Mouse (Mus musculus) embryonic facial prominence, embryonic 11.5 days (tissue): ENCODE results near the gene Cpne5. TPM values are rescaled to one million over a fixed set of nuclear protein-coding genes. Genes with fewer than 3 reads are reported as not detected.
A peak's percentile ranks its signal among the peaks of the same experiment; 100 is the strongest.

Experiments
- ATAC-seq: fragments of 200-750 bp; cut with Nextera tagmentation; replicated peaks from 2 replicates; pipeline ENCODE4 v1.8.0; 2017; ENCODE audit warnings: low read depth; ENCODE audit not compliant: insufficient number of reproducible peaks, low FRiP score, low TSS enrichment
- DNase-seq: peaks from one replicate; pipeline ENCODE4 v3.0.0-alpha.2; 2015; ENCODE audit warnings: low spot score
- H3K27ac ChIP-seq: fragments of 300-500 bp; sonication (generic); replicated peaks from 2 replicates; pipeline ENCODE4 v1.5.1; 2014; ENCODE audit warnings: mild to moderate bottlenecking, low read depth, low read length, control low read depth
- H3K27me3 ChIP-seq: fragments of 300-500 bp; sonication (generic); 2 replicates; pipeline ENCODE4 v1.6.1; 2014; ENCODE audit warnings: mild to moderate bottlenecking, low read length, moderate library complexity, mixed read lengths; ENCODE audit not compliant: control insufficient read depth, insufficient read depth
- H3K36me3 ChIP-seq: fragments of 300-500 bp; sonication (generic); replicated peaks from 2 replicates; pipeline ENCODE4 v1.6.1; 2014; ENCODE audit warnings: low read depth, mild to moderate bottlenecking, low read length, moderate library complexity, mixed read lengths; ENCODE audit not compliant: control insufficient read depth, insufficient read depth
- H3K4me1 ChIP-seq: fragments of 300-500 bp; sonication (generic); 2 replicates; pipeline ENCODE4 v1.6.1; 2014; ENCODE audit warnings: low read length, mixed read lengths; ENCODE audit not compliant: control insufficient read depth, insufficient read depth
- H3K4me2 ChIP-seq: fragments of 300-500 bp; sonication (generic); 2 replicates; pipeline ENCODE4 v1.6.1; 2014; ENCODE audit warnings: low read depth, mild to moderate bottlenecking, control low read depth, low read length, moderate library complexity
- H3K4me3 ChIP-seq: fragments of 300-500 bp; sonication (generic); 2 replicates; pipeline ENCODE4 v1.5.1; 2014; ENCODE audit warnings: low read depth, low read length, control low read depth
- H3K9ac ChIP-seq: fragments of 300-500 bp; sonication (generic); replicated peaks from 2 replicates; pipeline ENCODE4 v1.6.1; 2014; ENCODE audit warnings: mild to moderate bottlenecking, control low read depth, low read length
- H3K9me3 ChIP-seq: fragments of 300-500 bp; sonication (generic); replicated peaks from 2 replicates; pipeline ENCODE4 v1.6.1; 2016; ENCODE audit warnings: mild to moderate bottlenecking, low read length, inconsistent platforms, mixed read lengths; ENCODE audit not compliant: control insufficient read depth
- WGBS: fragments of 180-500 bp; shearing (Covaris S2); extraction: QIAGEN DNeasy Blood & Tissue Kit; methylation state at CpG from one replicate; pipeline ENCODE4 v1.1.7; 2014; 5-methylcytosine and 5-hydroxymethylcytosine counted together
- polyA plus RNA-seq: library from polyadenylated mRNA; unstranded; fragments of >200 nt; fragmentation: Nextera tagmentation; extraction: Ambion mirVana; gene quantifications from 2 replicates; pipeline ENCODE4 v1.2.1, GENCODE M21; 2014

The Cpne5 gene
- polyA plus RNA-seq, 1 experiment from 2014 or later: 4.5 TPM

DNA sequence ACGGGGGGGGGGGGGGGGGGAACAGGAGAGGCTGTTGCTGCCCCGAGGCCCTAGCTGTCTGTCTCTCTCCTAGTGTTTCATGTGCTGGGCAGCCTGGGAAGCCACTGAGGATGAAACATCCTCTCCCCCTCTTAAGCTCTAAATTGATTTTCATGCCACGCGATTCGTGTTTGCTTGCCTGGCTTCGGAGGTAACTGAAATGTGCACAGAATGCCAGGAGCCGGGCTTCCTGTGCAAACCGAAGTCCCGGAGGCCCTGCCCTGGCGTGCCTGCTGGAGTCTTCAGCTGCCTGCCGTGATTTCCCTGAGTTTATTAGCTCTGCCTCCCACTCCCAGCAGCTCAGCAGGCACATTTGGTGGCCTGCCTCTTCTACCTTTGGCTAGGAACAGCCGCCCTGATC lies 6.9 kb upstream of the Cpne5 start:
- no peak overlapping the region for H3K9ac ChIP-seq
- ATAC-seq (no peak), DNase-seq (peak; percentile 43)
- no peak overlapping the region for H3K27ac ChIP-seq
- peaks cover 3% of the 10 kb centered on the region for H3K36me3 ChIP-seq
- H3K9me3 ChIP-seq: no peaks in the 10 kb centered on the region
- peaks cover 13% of the 10 kb centered on the region for H3K4me1 ChIP-seq
- no peaks in the 10 kb centered on the region for H3K27me3 ChIP-seq
- WGBS: 17% methylated on average over 11 of the region's 12 CpGs
- no peak overlapping the region for H3K4me3 ChIP-seq
- no peak overlapping the region for H3K4me2 ChIP-seq

GRCm38 (mm10) chr17:29238421-29238945 lies 516 bp upstream of the Cpne5 start:
- no peak overlapping the region for H3K27ac ChIP-seq
- peaks cover 12% of the 10 kb centered on the region for H3K27me3 ChIP-seq
- H3K9ac ChIP-seq: peak overlapping the region; percentile 64
- no peaks in the 10 kb centered on the region for H3K36me3 ChIP-seq
- peak overlapping the region; percentile 100 for H3K4me2 ChIP-seq
- DNase-seq (no peak), ATAC-seq (peak; percentile 57; the same call in 1 of the 2 replicates)
- H3K4me3 ChIP-seq: peak overlapping the region; percentile 64
- H3K4me1 ChIP-seq: no peaks in the 10 kb centered on the region
- WGBS: 2% methylated on average over 23 of the region's 23 CpGs
- no peaks in the 10 kb centered on the region for H3K9me3 ChIP-seq

DNA sequence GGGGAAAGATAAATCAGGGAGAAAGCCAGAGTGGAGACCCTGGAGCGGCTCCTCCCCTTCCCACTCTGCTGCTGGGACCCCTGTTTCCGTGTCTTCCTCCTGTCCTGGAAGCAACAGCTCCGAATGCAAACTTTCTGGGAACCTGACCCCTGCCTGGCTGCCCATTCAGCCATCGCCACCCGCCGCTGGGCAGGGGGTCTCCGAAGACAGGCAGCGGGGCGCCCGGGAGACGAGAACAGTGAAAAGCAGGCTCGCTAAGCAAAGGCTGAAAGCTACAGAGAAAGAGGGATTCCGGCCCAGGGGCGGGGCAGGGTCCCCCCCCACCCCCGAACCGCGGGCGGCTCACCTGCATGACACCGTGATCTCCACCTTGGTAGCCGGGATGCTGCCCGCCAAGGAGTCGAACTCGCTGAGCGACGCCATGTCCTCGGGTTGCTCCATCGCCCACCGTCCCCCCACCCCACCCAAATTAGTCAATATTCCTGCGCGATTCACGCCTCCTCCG lies 648 bp downstream of the Cpne5 start:
- DNase-seq (no peak), ATAC-seq (no peak)
- Histone ChIP-seq H3K27ac (no peak overlapping the region), H3K27me3 (peaks cover 12% of the 10 kb centered on the region), H3K4me2 (peak overlapping the region; percentile 100), H3K9ac (peak overlapping the region; percentile 64), H3K4me1 (no peaks in the 10 kb centered on the region), H3K36me3 (no peaks in the 10 kb centered on the region), H3K4me3 (peak overlapping the region; percentile 64), H3K9me3 (no peaks in the 10 kb centered on the region)
- 2% methylated on average over 28 of the region's 32 CpGs for WGBS

GRCm38 (mm10) chr17:29236111-29236510 lies 1.9 kb downstream of the Cpne5 start:
- DNase-seq: no peak
- 71% methylated on average over 7 of the region's 7 CpGs for WGBS
- H3K9ac ChIP-seq: no peak overlapping the region
- H3K4me2 ChIP-seq: no peak overlapping the region
- H3K9me3 ChIP-seq: no peaks in the 10 kb centered on the region
- ATAC-seq: no peak
- H3K4me3 ChIP-seq: no peak overlapping the region
- no peaks in the 10 kb centered on the region for H3K4me1 ChIP-seq
- H3K27me3 ChIP-seq: peaks cover 12% of the 10 kb centered on the region
- H3K36me3 ChIP-seq: no peaks in the 10 kb centered on the region
- H3K27ac ChIP-seq: no peak overlapping the region

- no peaks in the 10 kb centered on the region for H3K27me3 ChIP-seq
- 79% methylated on average over 10 of the region's 10 CpGs for WGBS
- no peak overlapping the region for H3K9ac ChIP-seq
- H3K4me1 ChIP-seq: no peaks in the 10 kb centered on the region
- no peak overlapping the region for H3K4me3 ChIP-seq
- no peak overlapping the region for H3K4me2 ChIP-seq
- no peaks in the 10 kb centered on the region for H3K9me3 ChIP-seq
- no peak overlapping the region for H3K27ac ChIP-seq
- no peaks in the 10 kb centered on the region for H3K36me3 ChIP-seq
- ATAC-seq (no peak), DNase-seq (no peak)
Measured at GRCm38 (mm10) chr17:29231109-29231508, 6.9 kb downstream of the Cpne5 start.

GRCm38 (mm10) chr17:29220631-29221030 lies 17.3 kb downstream of the Cpne5 start:
- Histone ChIP-seq H3K9me3 (no peaks in the 10 kb centered on the region), H3K36me3 (no peaks in the 10 kb centered on the region), H3K4me3 (no peak overlapping the region), H3K27ac (no peak overlapping the region), H3K9ac (no peak overlapping the region), H3K4me2 (no peak overlapping the region), H3K4me1 (no peaks in the 10 kb centered on the region), H3K27me3 (no peaks in the 10 kb centered on the region)
- 51% methylated on average over 14 of the region's 14 CpGs for WGBS
- ATAC-seq (no peak), DNase-seq (no peak)

GRCm38 (mm10) chr17:29218017-29218416 lies 19.9 kb downstream of the Cpne5 start:
- no peaks in the 10 kb centered on the region for H3K9me3 ChIP-seq
- H3K9ac ChIP-seq: no peak overlapping the region
- H3K36me3 ChIP-seq: no peaks in the 10 kb centered on the region
- no peak; the same call in 1 of the 2 replicates for ATAC-seq
- 0 out of 2 replicates have a peak, but pooled peaks cover 7% of the 10 kb centered on the region for H3K27me3 ChIP-seq
- no peak overlapping the region for H3K4me3 ChIP-seq
- peak; percentile 78 for DNase-seq
- H3K4me1 ChIP-seq: peaks cover 4% of the 10 kb centered on the region; the same call in 1 of the 2 replicates
- WGBS: 35% methylated on average over 5 of the region's 5 CpGs
- no peak overlapping the region for H3K27ac ChIP-seq
- no peak overlapping the region for H3K4me2 ChIP-seq

- Histone ChIP-seq H3K4me1 (peaks cover 4% of the 10 kb centered on the region; the same call in 1 of the 2 replicates), H3K4me2 (no peak overlapping the region), H3K27me3 (0 out of 2 replicates have a peak, but pooled peaks cover 7% of the 10 kb centered on the region), H3K4me3 (no peak overlapping the region), H3K9ac (no peak overlapping the region), H3K9me3 (no peaks in the 10 kb centered on the region), H3K36me3 (no peaks in the 10 kb centered on the region), H3K27ac (no peak overlapping the region)
- no peak for DNase-seq
- no peak for ATAC-seq
- WGBS: 50% methylated on average over 7 of the region's 7 CpGs
Measured at GRCm38 (mm10) chr17:29216078-29216477, 21.9 kb downstream of the Cpne5 start.
